Mouse (Mus musculus): ENCODE data around the gene C1qtnf5. TPM values are rescaled to one million over a fixed set of nuclear protein-coding genes. Genes with fewer than 3 reads are reported as not detected.

C1qtnf5 gene
- polyA plus RNA-seq, 1 experiment = 29.0 TPM

- H3K4me1 ChIP-seq (ENCODE audit: control insufficient read depth, insufficient read depth, low read length) = peaks cover 18% of the 10 kb centered on the region; the same call in 1 of the 2 replicates
- DNase-seq = no peak
- TF ChIP-seq POLR2A (IDR thresholded peaks at IDR 0.05; ENCODE audit: borderline replicate concordance, extremely low read depth, low read depth, low read length) = no peak
- no peak for TF ChIP-seq CTCF (IDR thresholded peaks at IDR 0.05; ENCODE audit: insufficient read depth, low read length)
- 51% methylated on average over 5 of the region's 5 CpGs for WGBS
- H3K4me3 ChIP-seq (replicated peaks; ENCODE audit: extremely low read depth, low read depth, low read length) = no peak overlapping the region
Measured at GRCm38 (mm10) chr9:44125026-44125425, 18.0 kb downstream of the C1qtnf5 start.

- H3K4me1 ChIP-seq (ENCODE audit: control insufficient read depth, insufficient read depth, low read length) = peaks cover 18% of the 10 kb centered on the region
- TF ChIP-seq CTCF (IDR thresholded peaks at IDR 0.05; ENCODE audit: insufficient read depth, low read length) (peak; percentile 91), POLR2A (IDR thresholded peaks at IDR 0.05; ENCODE audit: borderline replicate concordance, extremely low read depth, low read depth, low read length) (no peak)
- peak; percentile 78 for DNase-seq
- H3K4me3 ChIP-seq (replicated peaks; ENCODE audit: extremely low read depth, low read depth, low read length) = no peak overlapping the region
- WGBS = 29% methylated on average over 18 of the region's 18 CpGs
Measured at GRCm38 (mm10) chr9:44125546-44126428, 18.7 kb downstream of the C1qtnf5 start.

GRCm38 (mm10) chr9:44126746-44127145, 19.7 kb downstream of the C1qtnf5 start:
- WGBS = 54% methylated on average over 3 of the region's 3 CpGs
- H3K4me1 ChIP-seq (ENCODE audit: control insufficient read depth, insufficient read depth, low read length) = peaks cover 18% of the 10 kb centered on the region
- no peak overlapping the region for H3K4me3 ChIP-seq (replicated peaks; ENCODE audit: extremely low read depth, low read depth, low read length)
- no peak for DNase-seq
- TF ChIP-seq CTCF (IDR thresholded peaks at IDR 0.05; ENCODE audit: insufficient read depth, low read length) = no peak
- no peak for TF ChIP-seq POLR2A (IDR thresholded peaks at IDR 0.05; ENCODE audit: borderline replicate concordance, extremely low read depth, low read depth, low read length)

- H3K4me1 ChIP-seq (ENCODE audit: control insufficient read depth, insufficient read depth, low read length) = peaks cover 18% of the 10 kb centered on the region
- TF ChIP-seq POLR2A (IDR thresholded peaks at IDR 0.05; ENCODE audit: borderline replicate concordance, extremely low read depth, low read depth, low read length) (no peak), CTCF (IDR thresholded peaks at IDR 0.05; ENCODE audit: insufficient read depth, low read length) (no peak)
- 25% methylated on average over 3 of the region's 3 CpGs for WGBS
- H3K4me3 ChIP-seq (replicated peaks; ENCODE audit: extremely low read depth, low read depth, low read length) = no peak overlapping the region
- no peak for DNase-seq
Measured at GRCm38 (mm10) chr9:44127351-44127801, 20.3 kb downstream of the C1qtnf5 start.

GRCm38 (mm10) chr9:44129633-44130032, 22.6 kb downstream of the C1qtnf5 start:
- TF ChIP-seq CTCF (IDR thresholded peaks at IDR 0.05; ENCODE audit: insufficient read depth, low read length) (no peak), POLR2A (IDR thresholded peaks at IDR 0.05; ENCODE audit: borderline replicate concordance, extremely low read depth, low read depth, low read length) (peak; percentile 40; the same call in 1 of the 2 replicates)
- 7% methylated on average over 9 of the region's 9 CpGs for WGBS
- Histone ChIP-seq H3K4me3 (replicated peaks; ENCODE audit: extremely low read depth, low read depth, low read length) (peak overlapping the region; percentile 30), H3K4me1 (ENCODE audit: control insufficient read depth, insufficient read depth, low read length) (peaks cover 18% of the 10 kb centered on the region)
- no peak for DNase-seq

GRCm38 (mm10) chr9:44130034-44130433, 23.0 kb downstream of the C1qtnf5 start:
- TF ChIP-seq POLR2A (IDR thresholded peaks at IDR 0.05; ENCODE audit: borderline replicate concordance, extremely low read depth, low read depth, low read length) (peak; percentile 64; the same call in 1 of the 2 replicates), CTCF (IDR thresholded peaks at IDR 0.05; ENCODE audit: insufficient read depth, low read length) (no peak)
- peaks cover 17% of the 10 kb centered on the region for H3K4me1 ChIP-seq (ENCODE audit: control insufficient read depth, insufficient read depth, low read length)
- H3K4me3 ChIP-seq (replicated peaks; ENCODE audit: extremely low read depth, low read depth, low read length) = peak overlapping the region; percentile 30
- peak; percentile 73 for DNase-seq
- under 1% methylated on average over 27 of the region's 27 CpGs for WGBS

GRCm38 (mm10) chr9:44130581-44131275, 23.7 kb downstream of the C1qtnf5 start:
- WGBS = 26% methylated on average over 19 of the region's 19 CpGs
- DNase-seq = no peak
- Histone ChIP-seq H3K4me1 (ENCODE audit: control insufficient read depth, insufficient read depth, low read length) (peaks cover 16% of the 10 kb centered on the region), H3K4me3 (replicated peaks; ENCODE audit: extremely low read depth, low read depth, low read length) (peak overlapping the region; percentile 26)
- TF ChIP-seq CTCF (IDR thresholded peaks at IDR 0.05; ENCODE audit: insufficient read depth, low read length) (no peak), POLR2A (IDR thresholded peaks at IDR 0.05; ENCODE audit: borderline replicate concordance, extremely low read depth, low read depth, low read length) (peak; percentile 23; the same call in 1 of the 2 replicates)

- peaks cover 15% of the 10 kb centered on the region for H3K4me1 ChIP-seq (ENCODE audit: control insufficient read depth, insufficient read depth, low read length)
- H3K4me3 ChIP-seq (replicated peaks; ENCODE audit: extremely low read depth, low read depth, low read length) = peak overlapping the region; percentile 26
- TF ChIP-seq POLR2A (IDR thresholded peaks at IDR 0.05; ENCODE audit: borderline replicate concordance, extremely low read depth, low read depth, low read length) = no peak
- TF ChIP-seq CTCF (IDR thresholded peaks at IDR 0.05; ENCODE audit: insufficient read depth, low read length) = no peak
- no peak for DNase-seq
- 44% methylated on average over 7 of the region's 7 CpGs for WGBS
Measured at GRCm38 (mm10) chr9:44131276-44131590, 24.2 kb downstream of the C1qtnf5 start.

GRCm38 (mm10) chr9:44132200-44132599, 25.2 kb downstream of the C1qtnf5 start:
- no peak for DNase-seq
- H3K4me3 ChIP-seq (replicated peaks; ENCODE audit: extremely low read depth, low read depth, low read length) = no peak overlapping the region
- TF ChIP-seq POLR2A (IDR thresholded peaks at IDR 0.05; ENCODE audit: borderline replicate concordance, extremely low read depth, low read depth, low read length) = no peak
- no peak for TF ChIP-seq CTCF (IDR thresholded peaks at IDR 0.05; ENCODE audit: insufficient read depth, low read length)
- peaks cover 15% of the 10 kb centered on the region for H3K4me1 ChIP-seq (ENCODE audit: control insufficient read depth, insufficient read depth, low read length)
- WGBS = 51% methylated on average over 5 of the region's 5 CpGs
